Mouse (Mus musculus): ENCODE measurements around the gene Sipa1l1.

The Sipa1l1 gene

DNA sequence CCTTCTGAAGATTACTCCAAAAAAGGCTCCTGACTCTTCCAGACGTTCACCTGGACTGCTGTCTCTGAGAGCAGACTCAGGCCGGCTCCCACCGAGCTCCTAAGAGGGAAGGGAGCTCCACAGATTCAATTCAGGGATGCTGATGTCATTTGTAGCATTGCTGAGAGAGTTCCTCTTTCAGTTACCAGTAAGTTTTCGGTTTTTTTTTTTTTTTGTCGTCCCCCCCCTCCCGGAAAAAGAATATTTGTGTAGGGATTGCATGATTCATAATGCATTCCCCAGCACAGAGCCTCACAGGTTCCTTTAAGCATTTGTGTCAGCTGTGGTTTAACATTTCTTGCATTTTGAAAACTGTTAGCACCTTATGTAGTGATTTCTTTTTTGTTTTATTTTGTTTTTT is 71.6 kb downstream of the Sipa1l1 start:
- intact Hi-C loops (cut with DNase I), result no loop called here

DNA sequence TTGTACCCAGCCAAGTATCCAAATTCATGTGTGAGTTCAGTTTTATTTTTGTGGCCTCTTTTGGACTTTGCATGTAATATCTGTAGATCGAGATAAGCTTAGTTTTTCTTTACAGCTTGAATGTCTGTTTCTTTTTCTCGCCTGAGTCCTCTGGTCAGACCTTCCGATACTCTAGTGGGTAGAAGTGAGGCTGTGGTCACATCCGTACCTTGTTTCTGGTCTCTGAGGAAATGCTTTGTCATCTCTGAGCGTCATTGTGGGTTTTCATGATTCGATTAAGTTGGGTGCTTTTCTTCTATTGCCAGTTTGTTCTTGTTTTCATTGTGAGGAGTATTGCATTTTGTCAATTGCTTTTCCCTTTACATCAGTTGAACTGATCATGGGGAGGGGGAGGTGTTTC is 76.1 kb downstream of the Sipa1l1 start:
- intact Hi-C loops (cut with DNase I), result no loop called here

GRCm38 (mm10) chr12:82246422-82246821 is 77.3 kb downstream of the Sipa1l1 start:
- intact Hi-C loops (cut with DNase I), result no loop called here

DNA sequence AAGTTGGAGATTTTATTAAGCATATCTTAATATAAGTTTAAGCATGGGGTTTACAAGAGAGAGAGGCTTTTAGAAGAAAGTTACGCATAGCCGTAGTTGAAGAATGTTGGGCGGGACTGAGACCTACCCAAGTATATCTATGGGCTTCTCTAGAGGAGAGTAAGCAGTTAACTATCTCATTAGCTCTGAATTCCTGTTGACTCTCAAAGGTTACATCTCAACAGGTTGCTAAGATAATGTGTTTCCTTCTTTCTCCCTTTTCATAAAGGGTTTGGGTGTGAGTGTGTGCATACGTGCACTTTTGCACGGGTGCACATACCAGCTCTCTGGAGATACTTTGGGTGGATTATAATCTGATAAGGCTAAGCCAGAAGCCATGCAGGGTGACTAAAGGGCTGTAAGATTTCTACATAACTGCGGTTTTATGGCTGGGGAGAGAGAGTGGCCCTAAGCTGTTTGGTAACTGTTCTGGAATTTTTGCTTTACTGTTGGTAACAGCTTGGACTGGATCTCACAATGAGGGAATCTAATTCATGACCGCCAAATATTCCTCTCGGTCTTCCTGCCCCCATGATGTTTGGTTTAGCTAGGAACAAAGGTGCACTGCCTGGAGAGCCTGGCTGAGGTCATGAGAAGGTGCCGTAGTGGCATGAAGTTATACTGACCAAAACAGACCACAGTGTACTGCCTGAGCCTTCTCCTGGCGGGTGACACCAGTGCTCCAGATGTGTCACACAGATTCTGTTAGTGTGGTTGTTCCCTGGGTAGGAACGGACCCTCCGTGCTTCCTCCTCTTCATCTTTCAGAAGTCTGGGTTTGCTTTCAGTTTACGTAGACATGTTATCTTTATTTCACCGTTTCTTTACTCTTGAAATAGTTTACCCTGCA is 78.5 kb downstream of the Sipa1l1 start:
- intact Hi-C loops (cut with DNase I), result no loop called here

- intact Hi-C loops (cut with DNase I), result no loop called here
These were observed 79.4 kb downstream of the Sipa1l1 start for GRCm38 (mm10) chr12:82248501-82248900.

- intact Hi-C loops (cut with DNase I), result loop anchor here (10.0 kb wide), 1 partner anchor 77 kb away; no protein-coding TSS in a partner anchor
These were observed 82.2 kb downstream of the Sipa1l1 start for GRCm38 (mm10) chr12:82251328-82251727.

- intact Hi-C loops (cut with DNase I), result loop anchor here (10.0 kb wide), 1 partner anchor 79 kb away; no protein-coding TSS in a partner anchor
These were observed 85.0 kb downstream of the Sipa1l1 start for GRCm38 (mm10) chr12:82254076-82254475.

DNA sequence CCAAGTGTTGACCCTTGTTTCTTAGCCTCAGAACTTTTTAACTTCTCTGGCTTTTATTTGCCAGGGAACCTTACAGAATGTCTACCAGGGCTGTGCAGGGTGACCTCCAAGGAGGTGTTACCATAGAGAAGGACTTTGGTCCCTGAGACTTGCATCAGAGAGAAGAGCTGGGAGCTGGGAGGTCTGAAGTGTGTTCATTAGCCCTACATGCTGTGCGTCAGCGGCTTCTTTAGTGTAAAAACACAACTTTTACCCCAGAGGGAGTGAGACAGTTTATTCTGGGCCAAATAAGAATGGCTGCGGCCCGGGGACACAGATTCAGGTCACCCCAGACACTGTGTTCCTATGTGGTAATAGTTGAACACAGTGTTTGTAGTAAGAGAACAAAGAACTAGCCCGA is 86.9 kb downstream of the Sipa1l1 start:
- intact Hi-C loops (cut with DNase I), result loop anchor here (10.0 kb wide), 1 partner anchor 81 kb away; no protein-coding TSS in a partner anchor

- intact Hi-C loops (cut with DNase I), result loop anchor here (10.0 kb wide), 1 partner anchor 82 kb away; no protein-coding TSS in a partner anchor
These were observed 87.9 kb downstream of the Sipa1l1 start for GRCm38 (mm10) chr12:82256921-82257500.

- intact Hi-C loops (cut with DNase I), result loop anchor here (10.0 kb wide), 1 partner anchor 83 kb away; no protein-coding TSS in a partner anchor
These were observed 89.1 kb downstream of the Sipa1l1 start for GRCm38 (mm10) chr12:82257994-82258785.

- intact Hi-C loops (cut with DNase I), result no loop called here
These were observed 94.3 kb downstream of the Sipa1l1 start for GRCm38 (mm10) chr12:82263443-82263842.

DNA sequence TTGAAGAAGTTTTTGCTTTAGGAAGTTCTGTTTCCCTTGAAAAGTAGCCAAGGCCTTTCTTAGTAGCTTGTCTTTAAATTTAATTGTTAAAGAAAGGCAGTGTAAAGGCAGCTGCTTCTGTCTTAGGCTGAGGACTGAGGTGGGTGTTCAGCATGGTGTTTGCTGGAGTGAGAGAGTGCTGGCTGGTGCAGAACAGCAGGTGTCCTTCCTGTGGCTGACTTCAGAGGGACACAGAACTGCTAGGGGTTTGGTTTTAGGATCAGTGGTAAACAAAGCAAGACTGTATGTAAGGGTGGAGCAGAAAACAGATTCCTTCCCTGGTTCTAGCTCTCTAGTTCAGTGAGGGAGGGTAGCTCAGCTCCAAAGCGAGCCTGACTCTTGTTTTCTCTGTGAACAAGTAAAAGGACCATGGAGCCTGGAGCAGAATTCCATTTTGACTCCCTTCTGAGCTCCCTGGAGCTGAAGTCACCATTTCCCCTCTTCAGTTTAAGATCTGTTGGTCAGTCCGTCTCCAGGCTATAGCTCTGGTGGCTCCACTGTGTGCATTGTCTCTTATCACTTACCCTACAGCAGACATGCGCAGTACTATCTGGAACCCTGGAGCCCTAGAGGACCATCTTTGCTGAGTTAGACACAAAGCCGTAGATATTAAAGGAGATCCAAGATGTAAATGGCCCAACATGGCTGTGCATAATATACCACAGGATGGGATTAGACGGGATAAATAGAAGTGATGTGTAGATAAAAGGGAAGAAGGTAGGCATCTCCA is 95.1 kb downstream of the Sipa1l1 start:
- intact Hi-C loops (cut with DNase I), result no loop called here

GRCm38 (mm10) chr12:82265335-82266274 is 96.5 kb downstream of the Sipa1l1 start:
- intact Hi-C loops (cut with DNase I), result no loop called here

- intact Hi-C loops (cut with DNase I), result no loop called here
These were observed 102.3 kb downstream of the Sipa1l1 start for GRCm38 (mm10) chr12:82271447-82271846.

DNA sequence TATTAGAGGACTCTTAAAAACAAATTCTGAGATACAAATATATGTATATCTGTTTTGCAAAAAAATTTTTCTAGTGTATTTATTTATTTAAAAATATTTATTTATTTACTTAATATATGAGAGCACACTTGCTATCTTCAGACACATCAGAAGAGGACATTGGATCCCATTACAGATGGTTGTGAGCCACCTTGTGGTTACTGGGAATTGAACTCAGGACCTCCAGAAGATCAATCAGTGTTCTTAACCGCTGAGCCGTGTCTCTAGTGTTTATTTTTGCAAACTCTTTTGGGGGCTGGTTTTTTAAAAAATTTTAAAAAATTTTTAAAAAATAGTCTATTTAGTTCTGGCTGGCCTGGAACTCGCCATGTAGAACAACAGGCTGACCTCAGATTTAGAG is 104.4 kb downstream of the Sipa1l1 start:
- intact Hi-C loops (cut with DNase I), result no loop called here

DNA sequence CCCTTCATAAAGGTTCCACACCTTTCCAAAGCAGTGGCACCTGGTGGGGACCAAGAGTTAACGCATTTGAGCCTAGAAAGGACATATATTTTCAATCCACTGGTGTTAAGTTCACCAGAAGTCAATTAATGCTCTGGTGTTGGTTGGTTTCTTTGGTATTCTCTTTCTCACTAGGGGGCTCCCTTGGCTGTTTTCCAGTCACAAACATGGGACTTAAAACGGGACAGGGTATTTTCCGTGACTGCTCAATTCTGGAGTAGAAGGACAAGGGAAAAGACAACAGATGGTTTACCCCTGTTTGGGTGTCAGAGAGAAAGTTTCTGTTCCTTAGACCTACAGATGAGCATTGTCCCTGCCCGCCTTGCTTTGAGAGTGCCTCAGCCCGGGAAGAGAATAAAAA is 105.5 kb downstream of the Sipa1l1 start:
- intact Hi-C loops (cut with DNase I), result no loop called here

DNA sequence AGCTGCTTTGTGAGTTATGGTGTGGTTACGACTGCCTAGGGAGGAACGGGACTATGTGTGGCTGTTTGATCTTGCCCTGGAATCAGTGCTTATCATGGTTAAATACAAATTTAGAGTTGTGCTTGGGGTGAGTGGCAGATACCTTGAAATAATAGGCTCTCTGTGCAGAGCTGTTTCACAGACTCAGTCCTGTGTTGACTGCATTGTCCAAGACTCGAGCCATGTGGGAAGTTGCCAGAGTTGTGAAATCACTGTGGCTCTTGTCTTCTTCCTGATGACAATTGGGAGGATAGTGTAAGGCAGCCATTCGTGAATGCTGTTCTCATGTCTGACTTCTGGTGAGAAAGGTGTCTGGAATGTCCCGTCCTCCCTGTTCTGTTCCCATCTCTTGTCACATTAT is 106.6 kb downstream of the Sipa1l1 start:
- intact Hi-C loops (cut with DNase I), result no loop called here

GRCm38 (mm10) chr12:82276591-82276990 is 107.5 kb downstream of the Sipa1l1 start:
- intact Hi-C loops (cut with DNase I), result no loop called here

- intact Hi-C loops (cut with DNase I), result no loop called here
These were observed 115.5 kb downstream of the Sipa1l1 start for GRCm38 (mm10) chr12:82284617-82285016.

DNA sequence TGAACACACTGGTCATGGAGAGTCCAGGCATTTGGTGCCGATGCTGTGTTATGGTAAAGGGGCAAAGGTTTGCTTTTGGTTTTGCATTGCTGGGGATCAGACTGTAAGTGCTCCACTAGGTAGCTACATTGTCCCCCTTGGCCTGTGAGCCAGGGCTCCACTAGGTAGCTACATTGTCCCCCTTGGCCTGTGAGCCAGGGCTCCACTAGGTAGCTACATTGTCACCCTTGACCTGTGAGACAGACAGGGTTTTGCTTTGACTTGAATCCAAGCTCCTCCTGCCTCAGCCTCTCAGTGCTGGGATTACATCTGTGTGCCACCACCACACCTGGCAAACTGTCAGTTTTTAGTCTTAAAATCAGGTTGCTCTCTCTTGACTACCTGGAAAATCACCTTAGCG is 115.9 kb downstream of the Sipa1l1 start:
- intact Hi-C loops (cut with DNase I), result no loop called here

All from adrenal gland (tissue).